Mouse (Mus musculus) brain, embryonic 18.5 days (tissue): ENCODE data around the gene Atg4d.
A peak's percentile ranks its signal among the peaks of the same experiment; 100 is the strongest.
"Not testable (repeated sequence)": the region's sequence is repeated elsewhere in the genome, so short reads cannot be mapped to it uniquely, and the experiment has no call there.

Experiments used
- DNase-seq: peaks from one replicate; pipeline ENCODE4 v3.0.0-alpha.2; 2012; ENCODE audit warnings: low read depth, low spot score

Gene Atg4d

DNA sequence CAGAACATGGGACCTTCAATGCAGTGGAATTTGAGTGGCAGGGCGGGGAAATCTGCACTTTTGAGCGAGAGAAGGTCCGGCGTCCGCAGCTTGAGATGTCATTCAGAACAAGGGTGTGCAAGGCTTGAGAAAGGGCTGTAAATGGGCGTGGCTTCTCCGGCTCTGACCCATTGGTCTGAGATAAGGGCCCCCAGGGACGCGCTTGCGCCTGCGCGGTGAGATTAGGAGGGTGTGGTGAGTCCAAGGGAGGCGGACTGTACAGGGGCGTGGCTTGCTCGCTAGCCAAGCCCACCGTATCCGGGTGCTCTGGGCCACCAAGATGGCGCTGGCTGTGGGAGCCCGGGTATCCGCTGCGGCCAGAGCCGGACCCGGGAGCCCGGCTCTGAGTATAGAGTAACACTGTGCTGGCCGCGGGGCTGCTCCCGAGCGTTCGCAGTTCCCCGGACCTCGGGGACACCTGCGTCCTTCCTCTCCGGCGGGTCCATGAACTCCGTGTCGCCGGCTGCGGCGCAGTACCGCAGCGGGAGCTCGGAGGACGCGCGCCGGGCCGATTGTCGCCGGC is at the start of gene Atg4d:
TSS of gene Atg4d (plus strand) at position 294 of the 562 bp plus-strand sequence.
- DNase-seq = peak; percentile 93

DNA sequence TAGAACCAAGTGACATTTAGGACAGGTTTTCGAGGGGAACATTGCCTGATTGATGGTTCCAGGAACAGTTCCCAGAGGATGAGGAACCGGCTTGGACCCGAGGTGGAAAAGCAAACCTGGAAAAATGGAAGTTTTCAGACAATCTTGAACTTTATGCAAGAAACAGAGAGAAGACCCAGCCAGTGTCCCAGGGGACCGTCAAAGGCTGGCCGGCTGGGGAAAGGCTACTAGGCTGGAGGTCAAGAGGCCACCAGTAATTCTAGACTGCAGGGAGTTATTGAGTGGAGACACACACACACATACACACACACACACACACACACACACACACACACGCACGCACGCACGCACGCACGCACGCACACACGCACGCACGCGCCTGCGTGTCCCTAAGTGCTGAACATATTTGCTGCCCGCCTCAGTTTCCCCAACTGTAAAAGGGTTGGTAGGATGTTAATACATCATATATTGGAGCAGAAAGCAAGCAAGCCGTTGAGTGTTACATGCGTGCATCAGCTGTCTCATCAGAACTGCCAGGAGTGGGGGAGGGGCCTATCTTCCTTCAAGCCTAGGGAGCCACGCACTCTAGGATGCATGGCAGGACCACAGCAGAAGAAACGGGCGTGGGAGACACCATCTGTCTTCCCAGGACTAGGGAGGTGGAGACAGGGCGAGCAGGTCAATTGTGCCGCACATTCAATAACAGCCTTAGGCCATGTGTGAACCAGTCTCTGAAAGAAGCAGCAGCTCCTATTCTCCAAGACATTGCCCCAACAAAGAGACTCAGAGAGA is 48.8 kb upstream of the Atg4d start:
- DNase-seq = no peak

DNA sequence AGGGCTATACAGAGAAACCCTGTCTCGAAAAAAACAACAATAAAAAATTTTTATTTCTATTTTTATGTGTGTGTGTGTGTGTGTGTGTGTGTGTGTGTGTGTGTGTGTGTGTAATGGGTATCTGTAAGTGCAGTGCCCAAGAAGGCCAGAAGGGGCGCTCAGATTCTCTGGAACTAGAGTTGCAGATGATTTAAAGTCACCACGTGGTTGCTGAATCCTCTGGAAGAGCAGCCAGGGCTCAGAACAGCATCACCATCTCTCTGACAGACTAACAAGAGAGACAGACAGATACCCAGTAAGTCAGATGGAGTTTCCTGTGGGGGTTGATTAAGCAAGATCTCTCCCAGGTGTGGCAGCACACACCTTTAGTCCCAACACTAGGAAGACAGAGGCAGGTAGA is 45.3 kb upstream of the Atg4d start:
- DNase-seq = no peak

DNA sequence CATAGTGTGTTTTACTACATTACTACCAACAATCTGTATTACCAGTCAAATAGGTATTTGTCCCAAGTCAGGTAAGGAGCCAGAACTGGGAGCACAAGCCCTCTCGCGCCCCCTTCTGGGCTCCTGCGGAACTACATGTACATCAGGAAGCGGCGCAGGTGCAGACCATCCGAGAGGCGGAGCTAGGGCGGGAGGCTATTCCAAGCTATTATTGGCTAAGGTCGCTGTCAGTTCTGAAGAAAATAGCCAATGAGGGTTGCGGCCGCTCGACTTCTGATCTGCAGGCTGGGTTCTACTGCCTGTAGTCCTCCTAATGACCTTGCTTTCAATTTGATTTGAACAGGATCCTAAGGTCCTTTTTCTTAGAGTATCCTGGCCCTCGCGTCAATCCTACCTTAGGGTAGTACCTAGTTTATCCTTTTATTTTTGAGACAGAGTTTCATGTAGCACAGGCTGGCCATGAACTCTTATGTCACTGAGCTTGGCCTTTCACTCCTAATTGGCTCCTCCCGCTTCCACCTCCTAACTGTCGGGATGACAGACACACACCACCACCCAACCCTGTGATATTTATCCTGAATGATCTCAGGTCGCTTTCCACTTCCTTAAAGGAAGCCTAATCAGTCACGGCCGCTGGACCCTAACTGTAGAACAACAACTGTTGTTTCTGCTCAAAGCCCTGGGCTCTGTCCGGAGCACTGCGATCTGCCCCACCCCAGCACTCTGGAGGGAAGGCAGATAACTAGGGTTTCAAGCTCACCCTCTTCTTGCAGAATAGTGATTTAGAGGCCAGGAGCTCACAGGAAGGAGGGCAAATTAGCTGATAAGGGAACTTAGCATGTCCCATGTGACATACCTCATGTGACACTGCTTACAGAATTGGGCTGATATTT is 44.4 kb upstream of the Atg4d start:
- DNase-seq = peak; percentile 71

DNA sequence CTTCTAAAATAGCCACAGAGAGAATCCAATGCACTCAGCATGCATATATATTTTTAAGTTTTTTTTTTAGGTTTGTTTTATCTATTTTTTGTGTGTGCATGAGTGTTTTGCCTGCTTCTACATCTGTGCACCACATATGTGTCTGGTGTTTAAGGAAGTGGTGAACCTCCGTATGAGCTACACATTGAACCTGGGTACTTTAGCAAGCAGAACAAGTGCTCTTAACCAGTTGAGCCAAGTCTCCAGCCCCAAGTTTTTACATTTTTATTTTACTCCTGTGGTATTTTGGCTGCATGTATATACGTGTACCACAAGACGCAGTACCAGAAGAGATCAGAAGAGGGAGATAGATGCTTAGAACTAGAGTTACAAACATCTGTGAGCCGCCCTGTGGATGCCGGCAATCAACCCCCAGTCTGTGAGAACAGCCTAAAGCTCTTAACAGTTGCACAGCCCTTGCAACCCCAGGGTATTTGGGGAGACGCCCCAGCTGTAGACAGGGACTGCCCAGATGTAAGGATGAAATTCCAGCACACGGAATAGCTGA is 43.6 kb upstream of the Atg4d start:
- no peak for DNase-seq

DNA sequence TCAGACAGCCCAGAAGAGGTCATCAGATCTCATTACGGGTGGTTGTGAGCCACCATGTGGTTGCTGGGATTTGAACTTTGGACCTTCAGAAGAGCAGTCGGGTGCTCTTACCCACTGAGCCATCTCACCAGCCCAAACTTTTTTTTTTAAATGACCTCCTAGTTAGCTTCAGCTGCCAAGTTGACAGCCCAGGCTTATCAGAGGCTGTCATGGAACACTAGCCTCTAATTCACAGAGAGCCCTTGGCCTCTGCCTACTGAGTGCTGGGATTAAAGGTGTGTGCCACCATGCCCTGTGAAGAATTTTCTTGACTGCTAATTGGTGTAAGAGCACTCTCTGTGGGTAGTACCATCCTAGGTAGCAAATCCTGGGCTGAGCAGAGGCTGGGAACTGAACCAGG is 41.6 kb upstream of the Atg4d start:
- DNase-seq = not testable (repeated sequence)

DNA sequence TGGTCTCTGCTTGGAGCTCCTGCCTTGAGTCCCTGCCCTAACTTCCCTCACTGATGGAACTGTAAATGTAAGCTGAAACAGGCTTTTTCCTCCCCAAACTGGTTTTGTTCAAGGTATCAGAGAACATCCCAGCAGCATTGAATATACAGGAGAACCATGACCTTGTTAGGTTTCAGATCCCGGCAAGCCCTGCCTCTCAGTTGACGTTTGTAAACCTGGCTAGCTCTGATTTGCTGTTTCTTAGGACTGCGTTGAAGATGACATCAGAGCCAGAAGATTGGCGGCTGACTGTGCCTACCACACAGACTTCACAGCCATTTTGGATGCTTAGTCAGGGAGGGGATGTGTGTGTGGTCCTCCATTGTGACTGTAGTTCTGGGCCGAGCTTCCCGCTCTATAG is 41.2 kb upstream of the Atg4d start:
- DNase-seq = no peak

DNA sequence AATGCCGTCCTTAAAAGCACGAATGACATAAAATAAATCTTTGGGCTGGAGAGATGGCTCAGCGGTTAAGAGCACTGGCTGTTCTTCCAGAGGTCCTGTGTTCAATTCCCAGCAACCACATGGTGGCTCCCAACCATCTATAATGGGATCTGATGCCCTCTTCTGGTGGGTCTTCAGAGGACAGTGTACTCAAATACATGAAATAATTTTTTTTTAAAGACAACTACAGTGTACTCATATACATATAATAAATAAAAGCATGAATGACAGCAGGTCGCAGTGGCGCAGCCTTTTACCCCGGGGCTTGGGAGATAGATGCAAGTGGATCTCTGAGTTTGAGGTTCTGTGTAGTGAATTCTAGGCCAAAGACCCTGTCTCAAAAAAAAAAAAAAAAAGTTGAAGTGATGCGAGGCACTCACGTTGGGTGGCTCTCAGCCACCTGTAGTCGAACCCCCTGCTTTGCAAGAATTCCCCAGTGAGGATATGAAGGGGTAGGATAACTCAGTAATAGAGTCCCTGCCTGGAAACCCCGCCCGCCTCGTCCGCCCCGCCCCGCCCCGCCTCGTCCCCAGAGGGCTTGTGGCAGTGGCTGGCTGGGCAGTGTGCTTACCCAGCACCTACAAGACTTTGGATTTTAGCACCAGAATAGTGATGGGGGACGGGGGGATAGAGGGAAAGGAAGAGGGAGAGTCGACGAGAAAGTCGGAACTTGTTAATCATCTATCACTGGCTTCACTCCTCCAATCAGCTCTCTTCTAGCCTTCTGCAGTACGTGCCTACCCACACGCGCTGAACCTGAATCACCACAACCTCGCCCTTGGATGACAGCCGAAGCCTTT is 40.3 kb upstream of the Atg4d start:
- DNase-seq = no peak

DNA sequence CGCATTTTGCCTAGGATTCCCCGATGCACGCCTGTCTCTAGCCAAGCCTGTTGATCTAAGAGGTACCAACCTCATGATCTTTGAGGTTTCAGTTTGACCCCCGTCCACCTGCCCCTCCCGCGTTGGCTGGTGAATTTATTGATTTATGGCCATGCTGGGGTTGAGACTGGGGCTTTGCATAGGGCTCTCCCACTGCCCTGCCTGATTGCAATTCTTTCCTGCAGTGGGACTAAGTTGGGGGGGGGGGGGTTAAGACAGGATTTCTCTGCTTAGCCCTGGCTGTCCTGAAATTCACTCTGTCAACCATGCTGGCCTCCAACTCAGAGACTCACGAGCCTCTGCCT is 39.7 kb upstream of the Atg4d start:
- no peak for DNase-seq

DNA sequence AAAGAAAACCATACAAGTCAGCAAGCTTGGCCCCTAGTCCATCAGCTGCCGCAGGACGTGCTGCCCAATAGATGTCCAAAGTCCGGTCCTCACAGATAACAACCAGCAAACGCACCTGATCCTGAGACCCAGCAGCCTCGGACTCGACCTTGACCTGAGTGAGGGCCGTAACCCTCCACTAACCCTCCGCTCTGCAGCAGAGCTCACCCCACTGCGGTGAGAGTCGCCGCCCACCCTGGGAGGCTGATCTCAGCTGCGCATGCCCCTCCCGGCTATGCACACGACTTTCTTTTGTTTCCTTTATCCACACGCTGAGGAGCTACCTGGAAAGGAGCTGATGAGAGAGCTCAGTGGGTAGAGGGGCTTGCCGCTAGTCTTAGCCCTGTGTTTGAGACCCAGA is 37.8 kb upstream of the Atg4d start:
- no peak for DNase-seq

DNA sequence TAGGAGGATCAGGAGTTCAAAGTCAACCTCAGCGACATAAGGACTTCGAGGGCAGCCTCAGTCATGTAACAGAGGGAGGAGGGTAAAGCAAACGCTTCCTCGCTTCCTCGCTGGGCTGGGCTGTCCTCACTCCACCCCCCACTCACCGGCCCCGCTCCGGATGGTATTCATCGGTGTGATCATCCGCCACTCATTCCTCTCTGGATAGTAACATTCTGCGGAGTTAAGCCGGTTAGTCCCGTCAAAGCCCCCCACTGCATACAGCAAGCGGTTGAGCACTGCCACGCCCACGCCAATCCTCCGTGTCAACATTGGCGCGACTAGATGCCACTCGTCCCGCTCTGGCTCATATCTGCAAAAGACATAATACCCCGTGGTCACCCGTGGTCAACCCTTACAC is 33.5 kb upstream of the Atg4d start:
- no peak for DNase-seq

DNA sequence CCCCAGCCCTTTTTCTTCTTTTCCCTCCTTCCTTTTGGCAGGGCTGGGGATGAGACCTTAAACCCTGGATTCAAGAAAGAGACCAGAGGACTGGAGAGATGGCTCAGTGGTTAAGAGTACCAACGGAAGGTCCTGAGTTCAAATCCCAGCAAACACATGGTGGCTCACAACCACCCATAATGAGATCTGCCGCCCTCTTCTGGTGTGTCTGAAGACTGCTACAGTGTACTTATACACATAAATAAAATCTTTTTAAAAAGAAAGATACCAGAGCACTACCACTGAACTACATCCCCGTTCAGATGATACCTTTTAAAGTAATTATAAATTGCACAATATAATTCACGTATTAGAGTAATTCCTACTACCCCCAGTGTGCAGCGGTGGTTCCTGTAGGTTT is 32.2 kb upstream of the Atg4d start:
- no peak for DNase-seq

DNA sequence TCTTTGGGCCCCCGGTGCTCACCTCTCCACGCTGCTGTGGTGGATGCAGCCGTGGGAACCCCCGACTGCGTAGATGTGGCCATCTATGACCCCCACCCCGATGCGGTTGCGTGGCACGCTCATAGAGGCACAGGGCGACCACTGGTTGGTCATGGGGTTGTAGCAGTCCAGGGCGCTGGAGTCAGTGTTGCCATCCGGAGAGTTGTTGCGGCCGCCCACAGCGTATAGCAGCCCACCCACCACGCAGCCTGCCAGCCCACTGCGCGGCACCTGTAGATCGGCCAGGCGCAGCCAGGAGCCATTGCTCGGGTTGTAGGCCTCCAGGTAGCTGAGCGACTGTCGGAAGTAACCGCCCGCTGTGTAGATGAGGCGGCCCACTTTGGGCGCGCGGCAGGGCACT is 31.7 kb upstream of the Atg4d start:
- no peak for DNase-seq

DNA sequence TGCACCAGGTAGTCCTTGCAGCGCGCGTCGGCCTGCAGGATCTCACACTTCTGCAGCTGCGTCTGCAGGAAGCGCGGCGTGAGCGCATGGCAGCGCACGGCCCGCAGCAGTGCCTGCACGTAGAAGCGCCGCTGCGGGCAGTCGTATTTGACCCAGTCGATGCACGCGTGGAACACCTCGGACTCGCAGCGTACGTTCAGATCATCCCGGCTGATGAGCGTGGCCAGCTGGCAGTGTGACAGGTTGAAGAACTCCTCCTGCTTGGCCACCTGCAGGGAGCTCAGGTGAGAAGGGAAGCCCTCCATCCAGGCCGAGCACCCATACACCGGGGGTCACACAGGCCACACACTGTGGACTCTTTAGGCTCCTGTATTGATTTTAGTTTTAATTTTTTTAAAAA is 31.3 kb upstream of the Atg4d start:
- DNase-seq = no peak

DNA sequence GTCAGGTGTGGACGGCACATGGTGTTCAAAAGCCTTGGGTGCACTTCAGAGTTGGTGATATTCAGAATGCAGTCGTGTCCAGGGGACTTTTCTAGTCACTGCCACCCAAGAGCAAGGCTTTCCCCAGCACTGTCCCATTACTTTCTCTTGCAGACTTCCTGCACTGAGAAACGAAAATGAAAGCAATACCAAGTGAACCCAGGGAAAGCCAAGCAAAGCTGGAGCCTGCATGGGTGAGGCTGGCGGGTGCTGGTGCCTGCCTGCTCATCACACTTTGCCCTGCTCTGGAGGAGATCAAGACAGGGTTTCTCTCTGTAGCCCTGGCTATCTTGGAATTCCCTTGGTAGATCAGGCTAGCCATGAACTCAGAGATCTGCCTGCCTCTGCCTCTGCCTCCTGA is 29.8 kb upstream of the Atg4d start:
- no peak for DNase-seq

DNA sequence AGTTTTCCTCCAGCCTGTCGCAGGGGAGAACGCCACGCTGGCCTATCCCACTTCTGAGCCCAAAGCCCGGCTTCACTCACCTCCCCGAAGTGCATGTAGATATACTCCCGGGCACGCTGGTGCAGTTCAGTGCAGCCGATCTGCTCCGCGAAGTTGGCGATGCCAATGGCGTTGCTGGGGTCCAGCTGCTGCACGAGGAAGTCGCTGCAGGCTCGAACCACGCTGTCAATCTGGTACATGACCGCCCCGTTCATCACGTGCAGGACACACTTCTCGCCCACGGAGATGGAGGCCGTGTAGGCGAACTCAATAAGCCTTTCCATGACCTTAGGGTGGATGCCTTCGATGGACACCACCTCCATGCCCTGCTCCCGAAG is 28.1 kb upstream of the Atg4d start:
- no peak for DNase-seq

DNA sequence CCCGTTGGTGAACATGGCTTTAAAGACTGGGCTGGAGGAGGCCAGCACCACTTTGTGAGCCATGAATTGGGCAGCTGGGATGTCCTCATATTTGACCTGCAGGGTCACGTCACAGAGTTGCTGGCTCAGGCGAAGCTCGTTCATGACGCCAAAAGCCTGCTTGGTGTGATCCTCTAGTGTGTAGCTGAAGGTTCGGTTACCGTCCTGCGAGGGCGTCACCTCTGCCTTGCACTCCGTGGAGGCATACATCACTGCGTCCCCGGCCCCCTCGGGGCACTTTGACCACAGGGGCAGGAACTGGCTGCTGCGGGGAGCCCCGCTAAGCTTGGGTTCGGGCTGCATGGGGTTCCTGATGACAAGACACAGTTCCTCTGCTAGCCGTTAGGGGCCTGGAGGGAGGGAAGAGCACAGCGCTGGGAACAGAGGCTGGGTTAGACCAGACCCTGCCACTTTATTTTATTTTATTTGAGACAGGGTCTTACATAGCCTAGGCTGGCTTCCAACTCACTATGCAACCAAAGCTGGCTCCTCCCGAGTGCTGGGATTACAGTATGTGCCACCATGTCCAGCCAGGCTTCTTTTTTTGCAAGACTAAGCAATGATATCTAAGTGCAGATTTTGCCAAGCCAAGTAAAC is 27.6 kb upstream of the Atg4d start:
- DNase-seq = no peak

DNA sequence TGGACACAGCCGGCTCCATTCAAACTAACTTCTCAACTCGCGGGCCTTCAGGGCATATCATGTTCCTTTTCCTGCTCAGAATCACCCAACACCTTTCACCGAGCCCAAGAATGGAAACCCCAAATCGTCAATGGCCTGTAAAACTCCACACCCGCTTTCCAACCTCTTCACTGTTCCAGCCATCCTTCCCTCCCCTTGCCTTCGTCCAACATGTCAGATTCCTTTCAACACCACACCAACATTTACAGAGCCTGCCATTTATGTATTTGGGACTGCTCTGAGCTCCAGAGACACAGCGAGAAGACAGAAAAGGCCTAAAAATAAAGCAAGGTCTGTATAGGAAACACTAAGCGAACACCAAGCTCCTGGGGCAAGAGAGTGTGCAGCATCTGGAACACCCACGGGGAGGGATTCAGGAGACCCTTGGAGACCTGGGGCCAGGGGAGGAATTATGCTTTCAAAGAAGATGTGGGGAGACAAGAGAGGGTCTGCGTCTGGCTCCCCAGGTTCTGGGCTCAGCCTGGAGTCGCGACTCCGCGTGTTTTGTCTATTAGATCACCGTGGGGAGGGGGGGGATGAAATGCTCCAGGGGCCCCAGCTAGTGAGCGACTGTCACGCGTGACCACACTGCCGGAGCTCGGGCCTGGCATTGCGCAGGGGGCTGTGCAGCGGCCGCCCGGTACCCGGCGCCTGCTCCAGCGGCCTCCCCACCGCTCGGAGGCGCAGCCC is 26.9 kb upstream of the Atg4d start:
- no peak for DNase-seq

DNA sequence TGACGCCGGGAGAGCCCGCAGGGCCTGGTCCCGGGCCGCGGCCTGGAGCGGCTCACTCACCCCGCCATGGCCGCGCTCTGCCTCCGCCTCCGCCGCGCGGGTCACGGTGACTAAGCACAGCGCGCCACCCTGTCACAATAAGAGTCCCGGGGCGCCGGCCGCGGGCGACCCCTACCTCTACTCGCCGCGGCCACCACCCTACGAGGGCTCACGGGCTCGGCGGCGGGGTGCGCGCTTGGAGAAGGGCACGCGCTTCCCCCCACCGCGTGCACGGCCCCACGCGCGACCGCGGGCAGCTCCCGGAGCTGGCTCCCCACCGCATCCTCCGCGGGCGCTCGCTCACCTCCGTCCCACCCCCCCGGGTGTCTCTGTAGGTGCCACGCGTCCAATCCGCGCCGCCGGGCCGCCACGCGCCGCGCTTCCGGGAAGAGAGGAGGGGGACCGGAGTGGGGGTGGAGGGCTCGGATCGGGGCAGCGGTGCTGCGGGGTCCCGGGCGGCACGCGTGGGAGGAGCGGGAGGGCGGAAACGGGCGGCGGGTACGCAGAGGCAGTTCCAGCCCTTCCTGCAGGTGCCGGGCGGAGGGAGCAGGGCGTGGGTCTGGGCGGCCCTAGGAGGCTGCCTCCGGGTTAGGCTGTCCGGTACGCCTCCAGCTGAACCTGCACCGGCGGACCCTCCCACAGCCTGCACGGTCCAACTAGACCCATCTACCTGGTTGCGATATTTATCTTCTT is 26.2 kb upstream of the Atg4d start, which contains the start of gene Keap1:
TSS of gene Keap1 (minus strand) at position 629 of the 732 bp plus-strand sequence.
- no peak for DNase-seq

DNA sequence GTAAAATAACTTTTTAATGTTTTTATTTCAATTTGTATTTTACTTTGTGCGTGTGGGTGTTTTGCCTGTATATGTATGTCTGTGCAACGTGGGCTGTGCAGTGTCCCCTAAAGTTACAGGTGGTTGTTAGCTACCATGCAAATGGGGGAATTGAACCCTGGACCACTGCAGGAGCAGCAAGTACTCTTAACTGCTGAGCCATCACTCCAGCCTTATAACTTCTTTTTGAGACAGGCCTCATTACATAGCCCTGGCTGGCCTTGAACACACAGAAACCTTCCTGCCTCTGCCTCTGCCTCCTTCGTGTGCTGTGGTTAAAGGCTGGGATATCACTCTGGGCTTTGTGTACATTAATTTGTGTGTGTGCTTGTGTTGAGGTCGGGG is 25.6 kb upstream of the Atg4d start:
- no peak for DNase-seq
